Mouse (Mus musculus) lung, postnatal 0 days (tissue): ENCODE data around the gene Grk5. TPM values are rescaled to one million over a fixed set of nuclear protein-coding genes. Genes with fewer than 3 reads are reported as not detected.
A peak's percentile ranks its signal among the peaks of the same experiment; 100 is the strongest.

ENCODE experiments used
- ATAC-seq: fragments of 200-750 bp; cut with Nextera tagmentation; 2 replicates; pipeline ENCODE4 v1.8.0; 2017; ENCODE audit warnings: moderate library complexity
- DNase-seq: peaks from one replicate; pipeline ENCODE4 v3.0.0-alpha.2; 2016; ENCODE audit warnings: low spot score
- H3K27ac ChIP-seq: fragments of 300-500 bp; sonication (generic); 2 replicates; pipeline ENCODE4 v1.5.1; 2014; ENCODE audit warnings: antibody characterized with exemption, mild to moderate bottlenecking, low read length, mixed read lengths
- H3K27me3 ChIP-seq: fragments of 300-500 bp; sonication (generic); replicated peaks from 2 replicates; pipeline ENCODE4 v1.6.1; 2014; ENCODE audit warnings: low read length, mixed read lengths; ENCODE audit not compliant: insufficient read depth
- H3K36me3 ChIP-seq: fragments of 300-500 bp; sonication (generic); 2 replicates; pipeline ENCODE4 v1.6.1; 2014; ENCODE audit warnings: low read length, mixed read lengths; ENCODE audit not compliant: insufficient read depth
- H3K4me1 ChIP-seq: fragments of 300-500 bp; sonication (generic); 2 replicates; pipeline ENCODE4 v1.6.1; 2014; ENCODE audit warnings: antibody characterized with exemption, low read depth, low read length, mixed read lengths; ENCODE audit not compliant: insufficient read depth
- H3K4me2 ChIP-seq: fragments of 300-500 bp; sonication (generic); replicated peaks from 2 replicates; pipeline ENCODE4 v1.6.1; 2014; ENCODE audit warnings: low read depth, mild to moderate bottlenecking, low read length, moderate library complexity, mixed read lengths
- H3K4me3 ChIP-seq: fragments of 300-500 bp; sonication (generic); 2 replicates; pipeline ENCODE4 v1.5.1; 2014; ENCODE audit warnings: low read depth, low read length
- H3K9ac ChIP-seq: fragments of 300-500 bp; sonication (generic); replicated peaks from 2 replicates; pipeline ENCODE4 v1.6.1; 2014; ENCODE audit warnings: low read depth, mild to moderate bottlenecking
- H3K9me3 ChIP-seq: fragments of 300-500 bp; sonication (generic); 2 replicates; pipeline ENCODE4 v1.6.1; 2016; ENCODE audit warnings: low read length, mixed read lengths
- CTCF ChIP-seq: IDR thresholded peaks from 2 replicates; pipeline ENCODE4 v1.5.1; 2016; ENCODE audit warnings: antibody characterized with exemption, mild to moderate bottlenecking
- EP300 ChIP-seq: IDR thresholded peaks from 2 replicates; pipeline ENCODE4 v1.6.1; 2016; ENCODE audit warnings: antibody characterized with exemption, mild to moderate bottlenecking, control low read depth
- WGBS: fragments of 180-500 bp; shearing (Covaris S2); extraction: QIAGEN DNeasy Blood & Tissue Kit; methylation state at CpG from one replicate; pipeline ENCODE4 v1.1.7; 2014; 5-methylcytosine and 5-hydroxymethylcytosine counted together
- polyA plus RNA-seq: library from polyadenylated mRNA; unstranded; fragments of >200 nt; fragmentation: Nextera tagmentation; extraction: Ambion mirVana; gene quantifications from 2 replicates; pipeline ENCODE4 v1.2.1, GENCODE M21; 2015

Gene Grk5
- polyA plus RNA-seq, 1 experiment from 2014 or later: 7.2 TPM

GRCm38 (mm10) chr19:61052008-61052407, 162.5 kb downstream of the Grk5 start:
- Histone ChIP-seq H3K4me2 (no peak overlapping the region), H3K4me3 (no peak overlapping the region), H3K27me3 (no peaks in the 10 kb centered on the region), H3K36me3 (no peaks in the 10 kb centered on the region), H3K9me3 (no peaks in the 10 kb centered on the region), H3K9ac (no peak overlapping the region), H3K4me1 (peaks cover 7% of the 10 kb centered on the region; the same call in 1 of the 2 replicates), H3K27ac (peak overlapping the region; percentile 54)
- DNase-seq: peak; percentile 21
- no peak for TF ChIP-seq EP300
- no peak for TF ChIP-seq CTCF
- no peak for ATAC-seq

DNA sequence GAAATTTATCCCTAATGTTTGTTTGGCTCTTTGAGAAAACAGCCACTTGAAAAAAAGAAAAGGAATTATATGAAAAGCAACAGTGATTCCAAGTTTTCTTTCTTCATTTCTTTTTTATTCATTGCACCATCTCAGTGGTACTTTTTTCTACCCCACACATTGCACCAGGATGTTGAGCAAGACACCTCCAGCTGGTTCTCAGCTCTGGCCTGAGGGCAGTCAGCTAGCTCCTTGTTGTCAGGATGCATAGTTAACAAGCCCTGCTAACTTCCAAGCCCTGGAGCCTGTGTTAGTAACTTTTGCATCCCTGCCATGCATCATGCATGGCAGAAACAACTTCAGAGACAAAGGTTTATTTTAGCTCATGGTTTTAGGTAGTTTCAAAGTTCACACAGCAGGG, 163.2 kb downstream of the Grk5 start:
- no peak overlapping the region for H3K9ac ChIP-seq
- H3K4me1 ChIP-seq: peaks cover 8% of the 10 kb centered on the region; the same call in 1 of the 2 replicates
- H3K4me2 ChIP-seq: no peak overlapping the region
- no peak overlapping the region for H3K27ac ChIP-seq
- ATAC-seq (no peak), DNase-seq (peak; percentile 65)
- H3K36me3 ChIP-seq: no peaks in the 10 kb centered on the region
- H3K9me3 ChIP-seq: no peaks in the 10 kb centered on the region
- H3K27me3 ChIP-seq: no peaks in the 10 kb centered on the region
- H3K4me3 ChIP-seq: no peak overlapping the region
- no peak for TF ChIP-seq CTCF
- no peak; the same call in 1 of the 2 replicates for TF ChIP-seq EP300

DNA sequence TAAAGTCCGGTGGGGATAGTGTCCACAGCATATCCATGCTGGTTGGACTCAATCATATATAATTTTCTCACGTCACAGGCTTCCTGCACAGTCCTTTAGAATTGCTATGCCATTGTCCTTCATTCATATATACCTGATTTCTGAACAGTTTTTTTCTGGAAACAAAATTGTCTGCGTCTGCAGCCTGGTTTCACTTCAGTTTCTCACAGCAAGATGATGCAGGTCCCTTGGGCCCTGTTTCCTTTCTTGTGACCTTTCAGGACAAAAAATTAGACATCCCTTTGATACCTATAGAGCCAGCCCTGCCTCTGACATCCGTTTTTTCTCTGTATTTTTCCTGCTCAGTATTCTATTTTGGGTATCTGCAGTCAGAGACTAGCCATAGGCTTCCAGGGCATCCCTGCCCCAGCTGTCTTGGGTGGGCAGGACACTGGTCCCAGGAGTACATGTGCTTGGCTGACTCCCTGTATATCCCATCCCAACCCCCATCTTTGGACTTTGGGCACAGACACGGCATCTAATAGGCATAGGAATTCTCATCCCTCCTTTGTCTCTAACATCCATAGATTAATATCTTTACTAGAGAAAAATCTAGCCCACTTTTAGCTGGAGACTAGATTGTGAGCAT, 167.3 kb downstream of the Grk5 start:
- ATAC-seq: no peak
- H3K27ac ChIP-seq: peak overlapping the region; percentile 39
- H3K9me3 ChIP-seq: no peaks in the 10 kb centered on the region

GRCm38 (mm10) chr19:61057581-61057980, 168.0 kb downstream of the Grk5 start:
- Histone ChIP-seq H3K4me3 (no peak overlapping the region), H3K36me3 (no peaks in the 10 kb centered on the region), H3K27ac (peak overlapping the region; percentile 54), H3K4me1 (peaks cover 9% of the 10 kb centered on the region; the same call in 1 of the 2 replicates), H3K9me3 (no peaks in the 10 kb centered on the region), H3K27me3 (no peaks in the 10 kb centered on the region), H3K4me2 (no peak overlapping the region), H3K9ac (no peak overlapping the region)
- ATAC-seq (peak; percentile 91), DNase-seq (peak; percentile 92)
- WGBS: 11% methylated on average over 3 of the region's 3 CpGs
- TF ChIP-seq EP300 (peak; percentile 81), CTCF (no peak)

More for the DNA sequence above, 167.3 kb downstream of the Grk5 start:
- H3K4me3 ChIP-seq: no peak overlapping the region
- TF ChIP-seq EP300 (no peak), CTCF (no peak)
- 51% methylated on average over 5 of the region's 5 CpGs for WGBS
- no peaks in the 10 kb centered on the region for H3K27me3 ChIP-seq
- DNase-seq: no peak
- no peaks in the 10 kb centered on the region for H3K36me3 ChIP-seq
- no peak overlapping the region for H3K9ac ChIP-seq
- peaks cover 9% of the 10 kb centered on the region; the same call in 1 of the 2 replicates for H3K4me1 ChIP-seq
- no peak overlapping the region for H3K4me2 ChIP-seq

- TF ChIP-seq CTCF (no peak), EP300 (no peak)
- Histone ChIP-seq H3K27me3 (no peaks in the 10 kb centered on the region), H3K27ac (no peak overlapping the region), H3K4me1 (0 out of 2 replicates have a peak, but pooled peaks cover 4% of the 10 kb centered on the region), H3K9me3 (no peaks in the 10 kb centered on the region), H3K36me3 (0 out of 2 replicates have a peak, but pooled peaks cover 4% of the 10 kb centered on the region), H3K9ac (no peak overlapping the region), H3K4me3 (no peak overlapping the region), H3K4me2 (no peak overlapping the region)
- 60% methylated on average over 3 of the region's 3 CpGs for WGBS
- ATAC-seq (no peak), DNase-seq (no peak)
Observed at GRCm38 (mm10) chr19:61064386-61064785, 174.8 kb downstream of the Grk5 start.

GRCm38 (mm10) chr19:61065011-61065410, 175.5 kb downstream of the Grk5 start:
- 86% methylated on average over 1 of the region's 1 CpGs for WGBS
- H3K9me3 ChIP-seq: no peaks in the 10 kb centered on the region
- no peak overlapping the region for H3K9ac ChIP-seq
- peak; percentile 28; the same call in 1 of the 2 replicates for ATAC-seq
- H3K27ac ChIP-seq: no peak overlapping the region
- no peak overlapping the region for H3K4me3 ChIP-seq
- TF ChIP-seq EP300: no peak
- TF ChIP-seq CTCF: peak; percentile 64
- no peak overlapping the region for H3K4me2 ChIP-seq
- DNase-seq: no peak
- no peaks in the 10 kb centered on the region for H3K4me1 ChIP-seq
- H3K27me3 ChIP-seq: no peaks in the 10 kb centered on the region
- H3K36me3 ChIP-seq: 0 out of 2 replicates have a peak, but pooled peaks cover 4% of the 10 kb centered on the region
